Mouse (Mus musculus) intestine, embryonic 16.5 days (tissue): ENCODE measurements around the gene Omt2a. TPM values are rescaled to one million over a fixed set of nuclear protein-coding genes. Genes with fewer than 3 reads are reported as not detected.
A peak's percentile ranks its signal among the peaks of the same experiment; 100 is the strongest.
"Not testable (repeated sequence)": the region's sequence is repeated elsewhere in the genome, so short reads cannot be mapped to it uniquely, and the experiment has no call there.

Experiments used
- ATAC-seq: fragments of 200-750 bp; cut with Nextera tagmentation; 2 replicates; pipeline ENCODE4 v1.8.0; 2017; ENCODE audit warnings: moderate TSS enrichment, moderate library complexity
- H3K27ac ChIP-seq: fragments of 300-500 bp; sonication (generic); 2 replicates; pipeline ENCODE4 v1.5.1; 2014; ENCODE audit warnings: mild to moderate bottlenecking, low read length
- H3K27me3 ChIP-seq: fragments of 300-500 bp; sonication (generic); replicated peaks from 2 replicates; pipeline ENCODE4 v1.6.1; 2014; ENCODE audit warnings: low read length, control low read depth, mixed read lengths; ENCODE audit not compliant: control insufficient read depth, insufficient read depth
- H3K36me3 ChIP-seq: fragments of 300-500 bp; sonication (generic); 2 replicates; pipeline ENCODE4 v1.6.1; 2014; ENCODE audit warnings: low read length, control low read depth; ENCODE audit not compliant: control insufficient read depth, insufficient read depth
- H3K4me1 ChIP-seq: fragments of 300-500 bp; sonication (generic); 2 replicates; pipeline ENCODE4 v1.6.1; 2014; ENCODE audit warnings: low read length, control low read depth, mixed read lengths; ENCODE audit not compliant: control insufficient read depth, insufficient read depth
- H3K4me2 ChIP-seq: fragments of 300-500 bp; sonication (generic); 2 replicates; pipeline ENCODE4 v1.6.1; 2014; ENCODE audit warnings: low read depth, low read length, control low read depth
- H3K4me3 ChIP-seq: fragments of 300-500 bp; sonication (generic); 2 replicates; pipeline ENCODE4 v1.5.1; 2014; ENCODE audit warnings: mild to moderate bottlenecking, low read length
- H3K9ac ChIP-seq: fragments of 300-500 bp; sonication (generic); 2 replicates; pipeline ENCODE4 v1.6.1; 2014; ENCODE audit warnings: low read depth, low read length
- H3K9me3 ChIP-seq: fragments of 300-500 bp; sonication (generic); 2 replicates; pipeline ENCODE4 v1.6.1; 2016; ENCODE audit warnings: low read length, control low read depth; ENCODE audit not compliant: control insufficient read depth
- WGBS: fragments of 180-500 bp; shearing (Covaris S2); extraction: QIAGEN DNeasy Blood & Tissue Kit; methylation state at CpG from one replicate; pipeline ENCODE4 v1.1.7; 2014; 5-methylcytosine and 5-hydroxymethylcytosine counted together
- polyA plus RNA-seq: library from polyadenylated mRNA; unstranded; fragments of >200 nt; fragmentation: Nextera tagmentation; extraction: Ambion mirVana; gene quantifications from 2 replicates; pipeline ENCODE4 v1.2.1, GENCODE M21; 2015

Gene Omt2a
- polyA plus RNA-seq, 1 experiment from 2014 or later = not detected

GRCm38 (mm10) chr9:78308122-78308521 is 6.5 kb downstream of the Omt2a start:
- not testable (repeated sequence) for H3K4me2 ChIP-seq, H3K4me3 ChIP-seq, H3K27me3 ChIP-seq, H3K36me3 ChIP-seq, H3K9me3 ChIP-seq, H3K27ac ChIP-seq, ATAC-seq, H3K4me1 ChIP-seq, H3K9ac ChIP-seq
- 77% methylated on average over 3 of the region's 3 CpGs for WGBS

- H3K4me1 ChIP-seq, H3K36me3 ChIP-seq, H3K27me3 ChIP-seq, H3K27ac ChIP-seq, H3K4me3 ChIP-seq, H3K9ac ChIP-seq, H3K9me3 ChIP-seq, H3K4me2 ChIP-seq: not testable (repeated sequence)
- peak; percentile 84 for ATAC-seq
- WGBS = 61% methylated on average over 1 of the region's 1 CpGs
These were observed 15.5 kb downstream of the Omt2a start for GRCm38 (mm10) chr9:78299143-78299542.

DNA sequence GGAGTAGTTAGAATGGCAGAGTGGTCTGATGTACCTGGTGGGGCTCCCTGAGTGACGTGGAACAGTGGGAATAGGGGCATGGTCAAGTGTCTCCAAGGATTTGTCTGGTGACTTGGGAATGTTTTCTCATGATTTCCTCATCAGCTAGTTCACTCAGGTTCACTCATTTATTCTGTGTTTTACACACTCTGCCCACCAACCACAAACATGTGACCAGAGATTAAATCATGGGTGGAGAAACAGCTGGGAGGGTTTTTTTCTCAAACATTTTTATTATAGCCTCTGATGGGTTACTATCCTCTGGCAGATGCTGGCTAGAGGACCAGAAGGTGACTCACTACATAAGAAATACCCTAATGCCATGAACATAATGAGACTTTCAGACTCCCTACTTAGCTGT is 16.4 kb downstream of the Omt2a start:
- Histone ChIP-seq H3K4me2 (no peak overlapping the region), H3K9ac (no peak overlapping the region), H3K27me3 (no peaks in the 10 kb centered on the region), H3K4me1 (no peaks in the 10 kb centered on the region), H3K36me3 (no peaks in the 10 kb centered on the region), H3K4me3 (no peak overlapping the region), H3K9me3 (no peaks in the 10 kb centered on the region), H3K27ac (no peak overlapping the region)
- no peak for ATAC-seq
- WGBS = 76% methylated on average over 1 of the region's 1 CpGs

GRCm38 (mm10) chr9:78296089-78296488 is 18.5 kb downstream of the Omt2a start:
- H3K27me3 ChIP-seq, H3K27ac ChIP-seq, H3K4me2 ChIP-seq, H3K9me3 ChIP-seq, H3K9ac ChIP-seq, H3K4me1 ChIP-seq, H3K36me3 ChIP-seq, H3K4me3 ChIP-seq: not testable (repeated sequence)
- 10% methylated on average over 6 of the region's 6 CpGs for WGBS
- ATAC-seq = peak; percentile 19; the same call in 1 of the 2 replicates

DNA sequence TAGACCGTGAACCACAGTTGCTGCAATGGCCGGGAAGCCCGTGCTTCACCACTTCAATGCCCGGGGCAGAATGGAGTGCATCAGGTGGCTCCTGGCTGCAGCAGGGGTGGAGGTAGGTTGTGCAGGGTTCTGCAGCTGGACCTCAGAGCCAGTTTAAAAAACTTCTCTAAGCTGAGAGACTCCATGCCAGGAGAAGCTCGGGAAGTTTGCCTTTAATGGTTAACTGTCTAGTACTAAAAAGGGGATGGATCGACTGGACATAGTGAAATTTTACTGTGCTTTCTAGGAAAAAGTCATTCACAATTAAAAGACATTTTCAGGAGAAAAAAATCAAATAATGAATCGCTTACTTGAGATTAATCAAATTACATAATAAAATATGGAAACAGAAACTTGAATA is 19.8 kb downstream of the Omt2a start:
- not testable (repeated sequence) for H3K27ac ChIP-seq, H3K27me3 ChIP-seq, H3K4me3 ChIP-seq, H3K4me2 ChIP-seq, H3K9me3 ChIP-seq, H3K9ac ChIP-seq, ATAC-seq, H3K4me1 ChIP-seq, H3K36me3 ChIP-seq
- 84% methylated on average over 4 of the region's 7 CpGs for WGBS

DNA sequence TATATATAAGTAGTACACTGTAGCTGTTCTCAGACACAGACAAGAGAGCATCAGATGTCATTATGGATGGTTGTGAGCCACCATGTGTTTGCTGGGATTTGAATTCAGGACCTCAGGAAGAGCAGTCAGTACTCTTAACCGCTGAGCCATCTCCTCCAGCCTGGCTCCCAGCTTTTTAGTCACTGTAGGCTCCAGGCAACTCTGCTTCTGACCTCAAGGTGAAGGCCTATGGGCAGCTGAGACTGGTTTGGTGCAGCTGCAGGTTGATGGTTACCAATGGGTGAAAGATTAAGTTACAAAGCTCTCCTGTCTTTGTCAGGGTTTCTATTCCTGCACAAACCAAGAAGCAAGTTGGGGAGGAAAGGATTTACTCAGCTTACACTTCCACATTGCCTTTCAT is 20.9 kb downstream of the Omt2a start:
- H3K9ac ChIP-seq, H3K4me2 ChIP-seq, ATAC-seq, H3K4me1 ChIP-seq, H3K27me3 ChIP-seq, H3K9me3 ChIP-seq, H3K27ac ChIP-seq, H3K4me3 ChIP-seq, H3K36me3 ChIP-seq: not testable (repeated sequence)
- 73% methylated on average over 1 of the region's 1 CpGs for WGBS

DNA sequence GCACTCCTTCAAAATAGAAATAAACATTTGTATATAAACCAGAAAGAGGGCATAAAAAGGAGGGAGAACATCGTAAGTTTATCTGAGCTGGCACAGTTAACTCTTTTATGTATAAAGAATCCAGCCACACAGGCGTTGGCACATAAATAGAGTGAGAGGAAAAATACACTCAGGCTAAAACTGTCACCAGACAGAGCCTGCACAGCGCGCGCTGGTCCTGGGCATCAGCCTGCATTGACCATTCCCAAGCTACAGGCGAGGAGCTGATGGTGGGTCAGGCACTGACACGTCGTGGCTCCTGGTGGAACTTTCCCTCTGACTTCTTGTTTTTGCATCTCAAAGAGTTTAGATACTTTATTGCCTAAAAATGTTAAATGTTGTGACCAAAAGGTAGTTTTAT is 22.1 kb downstream of the Omt2a start:
- not testable (repeated sequence) for H3K9me3 ChIP-seq, H3K9ac ChIP-seq, H3K27me3 ChIP-seq, H3K36me3 ChIP-seq, H3K4me2 ChIP-seq, H3K4me1 ChIP-seq, H3K4me3 ChIP-seq, H3K27ac ChIP-seq, ATAC-seq
- 75% methylated on average over 8 of the region's 8 CpGs for WGBS

GRCm38 (mm10) chr9:78289723-78290122 is 24.9 kb downstream of the Omt2a start, which contains the start of gene Gm10639:
TSS of gene Gm10639 (plus strand) at chr9:78289923.
- H3K36me3 ChIP-seq, H3K4me2 ChIP-seq, H3K9ac ChIP-seq, H3K4me1 ChIP-seq, H3K9me3 ChIP-seq, H3K27me3 ChIP-seq, H3K4me3 ChIP-seq, H3K27ac ChIP-seq: not testable (repeated sequence)
- WGBS = 63% methylated on average over 3 of the region's 3 CpGs
- peak; percentile 94 for ATAC-seq

DNA sequence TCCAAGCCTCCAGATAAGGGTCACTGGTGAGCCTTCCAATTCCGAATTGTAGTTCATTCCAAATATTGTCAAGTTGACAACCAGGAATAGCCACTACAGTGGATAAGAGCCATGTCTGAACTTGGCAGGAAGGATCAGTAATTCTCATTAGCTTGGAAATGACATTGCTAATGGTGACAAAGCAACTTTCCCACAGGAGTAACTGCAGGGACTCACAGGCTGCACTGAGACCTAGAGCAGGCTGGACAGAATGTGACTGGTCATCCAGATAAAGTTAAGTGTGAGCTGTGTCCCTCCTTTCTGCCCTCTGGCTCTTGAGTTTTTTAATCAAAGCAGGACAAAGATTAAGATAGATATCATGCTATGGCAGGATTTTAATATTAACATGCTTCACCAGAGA is 25.5 kb downstream of the Omt2a start:
- not testable (repeated sequence) for H3K9ac ChIP-seq, H3K27me3 ChIP-seq, H3K9me3 ChIP-seq, H3K4me2 ChIP-seq, H3K27ac ChIP-seq, H3K4me1 ChIP-seq, H3K36me3 ChIP-seq, H3K4me3 ChIP-seq
- peak; percentile 53 for ATAC-seq
- WGBS = 77% methylated on average over 1 of the region's 1 CpGs

DNA sequence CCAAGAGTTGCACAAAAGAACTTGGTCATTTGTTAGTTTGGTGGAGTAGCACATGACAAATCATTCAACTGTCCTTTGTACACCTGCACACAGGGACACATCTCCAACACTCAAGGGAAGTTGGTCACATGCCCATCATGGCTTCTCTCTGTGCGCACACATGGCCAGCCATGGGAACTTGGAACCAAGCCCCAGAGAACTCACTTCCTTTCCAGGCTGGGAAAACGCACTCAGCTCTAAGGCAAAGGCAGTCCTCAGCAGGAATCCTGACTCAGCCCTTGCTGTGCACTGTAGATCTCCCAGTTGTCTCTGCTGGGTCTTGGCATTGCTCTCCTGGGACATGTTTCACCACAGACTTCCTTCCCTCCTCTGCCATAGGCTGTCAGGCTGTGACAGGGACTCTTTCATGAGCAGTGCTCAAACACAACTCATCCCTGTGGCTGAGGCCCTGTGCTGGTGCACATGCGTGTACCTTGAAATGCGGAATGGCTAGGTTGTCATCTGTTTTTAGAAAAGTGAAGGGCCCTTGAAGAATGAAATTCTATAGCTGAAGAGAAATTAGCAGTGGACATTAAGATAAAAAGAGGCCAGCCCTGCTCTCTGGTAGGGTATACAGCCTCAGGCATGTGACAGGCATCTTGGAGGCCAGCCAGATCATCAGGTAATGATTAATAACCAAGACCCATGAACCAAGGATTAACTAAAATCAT is 32.4 kb downstream of the Omt2a start:
- 71% methylated on average over 4 of the region's 4 CpGs for WGBS
- not testable (repeated sequence) for H3K27me3 ChIP-seq, H3K9ac ChIP-seq, H3K36me3 ChIP-seq, H3K4me1 ChIP-seq, H3K4me2 ChIP-seq, H3K9me3 ChIP-seq, H3K4me3 ChIP-seq
- peak; percentile 99 for ATAC-seq
- peak overlapping the region; percentile 51 for H3K27ac ChIP-seq
